16 mouse cellular contexts compared by ENCODE assay signal in genomic region chr1:177126674-177127073, GRCm38 (mm10).
DNase-seq lines count a peak whose midpoint lies in the region; ATAC-seq and TF ChIP-seq lines count a peak whose summit lies in the region.
"Had no signal": no experiment of that assay in that cellular context is flagged by ENCODE, and none has a peak within 500 bp of the region (broad histone marks: within the 10 kb centered on the region; RNA-seq: fewer than 3 reads in every experiment).

No protein-coding gene starts in this region.

- no peak for TF ChIP-seq CTCF in layer of hippocampus, adult 2 months (conservative IDR thresholded peaks at IDR 0.05)

- no peak overlapping the region for H3K4me3 ChIP-seq in layer of hippocampus, adult 2 months
- H3K4me3 ChIP-seq: embryonic facial prominence, embryonic 13.5 days; hindbrain, embryonic 15.5 days; limb, embryonic 15.5 days; neural tube, embryonic 12.5 days had no signal

- peak overlapping the region; percentile 40; the same call in 1 of the 2 replicates for H3K27ac ChIP-seq in layer of hippocampus, adult 2 months
- H3K27ac ChIP-seq: embryonic facial prominence, embryonic 13.5 days; hindbrain, embryonic 15.5 days; limb, embryonic 15.5 days; neural tube, embryonic 12.5 days had no signal

- ATAC-seq in frontal cortex, adult (ENCODE audit: low TSS enrichment) = peak; percentile 96

- no peak for DNase-seq in frontal cortex, postnatal 14 days (ENCODE audit: low spot score in 2 of 2)
- peak; percentile 18 to 67 for DNase-seq in layer of hippocampus, adult 2 months (ENCODE audit: low spot score in 2 of 2)
- no peak for DNase-seq in layer of hippocampus, postnatal 10 days (ENCODE audit: low spot score in 2 of 2)
- DNase-seq in brain, embryonic 18.5 days (ENCODE audit: low read depth, low spot score) = peak; percentile 56
- DNase-seq in right cerebral cortex, postnatal 14 days = peak; percentile 14
- DNase-seq in gastrocnemius, postnatal 4 days (ENCODE audit: low spot score in 2 of 2) = no peak
- DNase-seq: adrenal gland, postnatal 14 days; gastrocnemius, postnatal 25 days; kidney, adult 8-10 months; lung, embryonic 14.5 days; thymus, postnatal 4 days had no signal

Comparison
In these comparisons a context has a peak if more than half of its experiments do, and no peak if none do; other contexts are left out.
1. DNase-seq: peak in layer of hippocampus, adult 2 months (2 of 2), brain, embryonic 18.5 days (single experiment) and right cerebral cortex, postnatal 14 days (single experiment); none in frontal cortex, postnatal 14 days (0 of 2), layer of hippocampus, postnatal 10 days (0 of 2) and gastrocnemius, postnatal 4 days (0 of 2).